Mouse (Mus musculus): ENCODE results near the gene Slco1a1. TPM values are rescaled to one million over a fixed set of nuclear protein-coding genes. Genes with fewer than 3 reads are reported as not detected.
"Not testable (repeated sequence)": the region's sequence is repeated elsewhere in the genome, so short reads cannot be mapped to it uniquely, and the experiment has no call there.

The Slco1a1 gene
- total and polyA plus RNA-seq, 3 experiments, result 0.05 TPM; not detected in 2

DNA sequence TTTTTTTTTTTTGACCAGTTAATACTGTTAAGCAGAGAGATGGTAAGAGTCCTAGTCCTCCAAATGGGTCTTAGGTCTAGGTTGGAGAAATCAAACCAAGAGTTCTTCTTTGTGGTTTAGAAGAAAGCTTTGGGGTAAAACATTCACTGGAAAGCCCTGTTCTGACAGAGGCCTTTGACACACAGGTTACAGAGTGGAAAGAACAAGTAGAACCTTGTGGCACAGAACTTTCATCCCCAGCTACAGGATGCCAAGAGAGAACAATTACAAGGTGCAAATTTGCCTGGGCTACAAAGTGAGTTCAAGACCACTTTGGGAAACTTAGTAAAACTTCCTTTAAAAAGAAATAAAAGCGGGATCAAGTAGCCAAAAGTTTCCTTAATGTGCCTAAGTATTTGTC is 6.3 kb downstream of the Slco1a1 start:
- Histone ChIP-seq H3K27me3 (ENCODE audit: insufficient read depth, low read length) (no peaks in the 10 kb centered on the region), H3K36me3 (replicated peaks) (no peaks in the 10 kb centered on the region), H3K4me1 (ENCODE audit: insufficient read depth, low read depth, low read length) (no peaks in the 10 kb centered on the region), H3K4me3 (ENCODE audit: low read depth, low read length) (no peak overlapping the region), H3K9me3 (replicated peaks) (no peaks in the 10 kb centered on the region)
- TF ChIP-seq POLR2AphosphoS5 (IDR thresholded peaks at IDR 0.05; ENCODE audit: insufficient replicate concordance, low read depth, low read length), result no peak
- no peak for TF ChIP-seq CTCF (IDR thresholded peaks at IDR 0.05; ENCODE audit: low read depth, low read length)
- no peak for TF ChIP-seq GATA1 (IDR thresholded peaks at IDR 0.05; ENCODE audit: borderline replicate concordance, low read length)
- no peak for TF ChIP-seq TAL1 (conservative IDR thresholded peaks at IDR 0.05; ENCODE audit: low read depth, low read length)
- no peak for TF ChIP-seq GATA2 (IDR thresholded peaks at IDR 0.05; ENCODE audit: borderline replicate concordance, low read depth, low read length)
- no peak for ATAC-seq (ENCODE audit: extremely low read depth, insufficient number of reproducible peaks, low FRiP score, poor library complexity, severe bottlenecking)
- DNase-seq (ENCODE audit: low spot score), result no peak

DNA sequence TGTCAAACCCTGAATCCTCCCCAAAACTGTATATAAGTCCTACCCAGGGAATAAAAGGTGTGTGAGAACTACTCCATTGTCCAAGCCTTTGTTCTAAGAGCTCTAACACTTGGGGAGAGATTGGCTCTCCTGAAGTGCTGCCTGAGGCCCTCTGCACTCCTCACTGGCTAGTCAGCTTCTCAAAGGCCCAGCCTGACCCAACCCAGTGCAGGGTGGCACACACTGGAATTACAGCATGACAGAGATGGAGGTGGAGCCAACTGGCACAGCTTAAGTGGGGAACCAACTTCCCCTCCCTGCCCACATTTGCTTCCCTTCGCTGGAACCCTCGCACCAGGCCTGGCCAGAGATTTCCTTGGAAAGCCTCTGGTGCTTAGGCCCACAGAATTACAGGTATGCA is 48.6 kb downstream of the Slco1a1 start:
- TF ChIP-seq POLR2AphosphoS5 (IDR thresholded peaks at IDR 0.05; ENCODE audit: insufficient replicate concordance, low read depth, low read length) (no peak), GATA2 (IDR thresholded peaks at IDR 0.05; ENCODE audit: borderline replicate concordance, low read depth, low read length) (no peak), TAL1 (conservative IDR thresholded peaks at IDR 0.05; ENCODE audit: low read depth, low read length) (no peak), CTCF (IDR thresholded peaks at IDR 0.05; ENCODE audit: low read depth, low read length) (no peak), GATA1 (IDR thresholded peaks at IDR 0.05; ENCODE audit: borderline replicate concordance, low read length) (no peak)
- Histone ChIP-seq H3K27me3 (ENCODE audit: insufficient read depth, low read length) (no peaks in the 10 kb centered on the region), H3K4me3 (ENCODE audit: low read depth, low read length) (no peak overlapping the region), H3K4me1 (ENCODE audit: insufficient read depth, low read depth, low read length) (no peaks in the 10 kb centered on the region), H3K9me3 (replicated peaks) (peaks cover 4% of the 10 kb centered on the region; the same call in 1 of the 2 replicates), H3K36me3 (replicated peaks) (no peaks in the 10 kb centered on the region)
- ATAC-seq (ENCODE audit: extremely low read depth, insufficient number of reproducible peaks, low FRiP score, poor library complexity, severe bottlenecking), result no peak
- no peak for DNase-seq (ENCODE audit: low spot score)

DNA sequence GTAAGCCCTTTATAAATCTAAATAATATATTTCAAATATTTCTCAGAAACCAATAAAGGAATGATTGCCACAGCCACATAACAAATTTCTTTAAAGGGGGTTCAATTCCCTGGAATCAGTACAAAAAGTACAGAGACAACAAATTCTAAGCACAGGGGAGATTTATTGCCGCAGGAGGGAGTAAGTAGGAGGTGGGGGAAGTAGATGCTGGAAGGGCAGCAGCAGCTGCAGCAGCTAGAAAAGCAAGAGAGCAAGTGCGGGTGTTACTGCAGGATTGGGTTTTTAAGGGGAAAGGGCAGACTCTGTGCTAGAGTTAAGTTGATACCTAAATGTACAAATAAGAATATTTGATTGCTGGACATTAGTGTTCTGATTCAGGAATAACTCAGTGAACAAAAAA is 57.0 kb downstream of the Slco1a1 start:
- H3K36me3 ChIP-seq (replicated peaks), result no peaks in the 10 kb centered on the region

DNA sequence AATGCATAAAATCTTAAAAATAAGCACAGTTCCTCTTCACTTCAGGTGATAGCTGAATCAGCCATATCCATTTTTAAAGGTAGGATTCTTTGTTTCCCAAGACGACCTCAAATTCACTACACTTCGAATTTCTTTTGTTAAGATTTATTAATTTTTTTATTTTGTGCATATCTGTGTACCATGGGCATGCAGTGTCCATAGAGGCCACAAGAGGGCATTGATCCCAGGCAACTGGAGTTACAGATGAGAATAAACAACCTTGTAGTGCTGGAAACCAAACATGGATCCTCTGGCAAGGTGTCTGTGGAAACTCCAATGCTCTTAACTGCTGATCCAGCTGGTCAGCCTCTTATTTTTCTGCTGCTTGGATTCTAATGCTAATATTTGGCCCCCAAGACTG is 58.5 kb downstream of the Slco1a1 start:
- no peak for ATAC-seq (ENCODE audit: extremely low read depth, insufficient number of reproducible peaks, low FRiP score, poor library complexity, severe bottlenecking)
- no peak for TF ChIP-seq GATA1 (IDR thresholded peaks at IDR 0.05; ENCODE audit: borderline replicate concordance, low read length)
- no peak for TF ChIP-seq CTCF (IDR thresholded peaks at IDR 0.05; ENCODE audit: low read depth, low read length)
- no peak for TF ChIP-seq POLR2AphosphoS5 (IDR thresholded peaks at IDR 0.05; ENCODE audit: insufficient replicate concordance, low read depth, low read length)
- TF ChIP-seq GATA2 (IDR thresholded peaks at IDR 0.05; ENCODE audit: borderline replicate concordance, low read depth, low read length), result no peak
- no peak for TF ChIP-seq TAL1 (conservative IDR thresholded peaks at IDR 0.05; ENCODE audit: low read depth, low read length)
- Histone ChIP-seq H3K9me3 (replicated peaks) (no peaks in the 10 kb centered on the region), H3K4me3 (ENCODE audit: low read depth, low read length) (no peak overlapping the region), H3K27me3 (ENCODE audit: insufficient read depth, low read length) (no peaks in the 10 kb centered on the region), H3K36me3 (replicated peaks) (no peaks in the 10 kb centered on the region), H3K4me1 (ENCODE audit: insufficient read depth, low read depth, low read length) (no peaks in the 10 kb centered on the region)
- no peak for DNase-seq (ENCODE audit: low spot score)

More for the DNA sequence above, 57.0 kb downstream of the Slco1a1 start:
- ATAC-seq (ENCODE audit: extremely low read depth, insufficient number of reproducible peaks, low FRiP score, poor library complexity, severe bottlenecking), result no peak
- no peaks in the 10 kb centered on the region for H3K9me3 ChIP-seq (replicated peaks)
- H3K4me1 ChIP-seq (ENCODE audit: insufficient read depth, low read depth, low read length), result no peaks in the 10 kb centered on the region
- TF ChIP-seq GATA2 (IDR thresholded peaks at IDR 0.05; ENCODE audit: borderline replicate concordance, low read depth, low read length), result no peak
- TF ChIP-seq CTCF (IDR thresholded peaks at IDR 0.05; ENCODE audit: low read depth, low read length), result no peak
- no peak for TF ChIP-seq GATA1 (IDR thresholded peaks at IDR 0.05; ENCODE audit: borderline replicate concordance, low read length)
- no peak for TF ChIP-seq POLR2AphosphoS5 (IDR thresholded peaks at IDR 0.05; ENCODE audit: insufficient replicate concordance, low read depth, low read length)
- no peak for TF ChIP-seq TAL1 (conservative IDR thresholded peaks at IDR 0.05; ENCODE audit: low read depth, low read length)
- no peak for DNase-seq (ENCODE audit: low spot score)
- no peaks in the 10 kb centered on the region for H3K27me3 ChIP-seq (ENCODE audit: insufficient read depth, low read length)
- H3K4me3 ChIP-seq (ENCODE audit: low read depth, low read length), result no peak overlapping the region

DNA sequence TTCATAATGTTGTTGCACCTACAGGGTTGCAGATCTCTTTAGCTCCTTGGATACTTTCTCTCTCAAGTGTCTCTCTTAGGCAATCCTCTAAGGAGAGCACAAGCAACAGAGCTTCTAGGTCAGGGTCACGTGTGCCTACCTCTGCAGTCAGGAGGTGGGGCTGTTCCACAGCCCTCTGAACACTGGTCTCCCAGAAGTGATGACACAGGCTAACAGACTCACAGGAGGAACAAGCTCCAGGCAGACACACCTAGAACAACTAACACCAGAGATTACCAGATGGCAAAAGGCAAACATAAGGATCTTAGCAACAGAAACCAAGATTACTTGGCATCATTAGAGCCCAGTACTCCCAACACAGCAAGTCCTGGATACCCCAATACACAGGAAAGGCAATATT is 64.2 kb downstream of the Slco1a1 start:
- no peaks in the 10 kb centered on the region for H3K9me3 ChIP-seq (replicated peaks)
- no peaks in the 10 kb centered on the region for H3K36me3 ChIP-seq (replicated peaks)
- ATAC-seq (ENCODE audit: extremely low read depth, insufficient number of reproducible peaks, low FRiP score, poor library complexity, severe bottlenecking), result no peak
- H3K4me3 ChIP-seq (ENCODE audit: low read depth, low read length), result no peak overlapping the region
- H3K4me1 ChIP-seq (ENCODE audit: insufficient read depth, low read depth, low read length), result no peaks in the 10 kb centered on the region
- TF ChIP-seq GATA1 (IDR thresholded peaks at IDR 0.05; ENCODE audit: borderline replicate concordance, low read length), result no peak
- no peak for DNase-seq (ENCODE audit: low spot score)
- no peaks in the 10 kb centered on the region for H3K27me3 ChIP-seq (ENCODE audit: insufficient read depth, low read length)

DNA sequence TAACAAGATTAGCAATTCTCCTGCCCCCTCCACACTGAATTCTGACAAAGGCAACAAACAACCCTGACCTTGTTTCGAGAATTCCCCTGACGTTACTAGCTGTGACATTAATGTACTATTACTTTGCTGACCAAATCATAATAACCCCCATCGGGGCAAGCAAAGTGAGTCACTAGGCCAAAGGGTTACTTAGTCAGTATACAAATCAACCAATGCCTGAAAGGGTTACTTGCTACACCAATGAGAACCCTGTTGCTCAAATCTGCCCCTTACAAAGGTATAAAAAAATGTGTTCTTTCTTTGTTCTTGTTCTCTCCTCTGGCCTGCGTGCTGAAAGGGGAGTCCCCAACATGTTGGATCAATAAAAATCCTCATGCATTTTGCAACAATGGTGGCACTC is 71.0 kb downstream of the Slco1a1 start:
- not testable (repeated sequence) for H3K36me3 ChIP-seq (replicated peaks); DNase-seq (ENCODE audit: low spot score); ATAC-seq (ENCODE audit: extremely low read depth, insufficient number of reproducible peaks, low FRiP score, poor library complexity, severe bottlenecking); H3K9me3 ChIP-seq (replicated peaks); H3K4me3 ChIP-seq (ENCODE audit: low read depth, low read length); H3K27me3 ChIP-seq (ENCODE audit: insufficient read depth, low read length); H3K4me1 ChIP-seq (ENCODE audit: insufficient read depth, low read depth, low read length)

DNA sequence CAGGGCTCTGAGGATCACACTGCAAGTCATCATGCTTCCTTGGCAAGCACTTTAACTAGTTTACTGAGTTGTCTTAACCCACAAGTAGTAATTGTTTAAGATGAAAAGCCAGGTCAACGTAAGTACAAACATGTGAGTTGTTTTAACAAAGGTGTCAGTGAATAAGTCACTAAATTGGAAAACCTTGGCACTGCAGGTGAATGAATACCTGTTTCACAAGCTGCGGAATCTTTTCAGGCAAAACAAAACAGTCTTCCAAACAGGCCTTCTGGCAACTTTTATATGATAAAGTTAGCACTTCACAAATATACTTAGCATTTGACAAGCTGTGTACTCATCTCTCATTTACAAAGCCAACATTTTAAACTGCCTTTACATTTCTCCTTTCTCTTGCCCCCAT is 75.1 kb downstream of the Slco1a1 start:
- no peak overlapping the region for H3K4me3 ChIP-seq (ENCODE audit: low read depth, low read length)
- ATAC-seq (ENCODE audit: extremely low read depth, insufficient number of reproducible peaks, low FRiP score, poor library complexity, severe bottlenecking), result no peak
- no peaks in the 10 kb centered on the region for H3K27me3 ChIP-seq (ENCODE audit: insufficient read depth, low read length)
- H3K4me1 ChIP-seq (ENCODE audit: insufficient read depth, low read depth, low read length), result no peaks in the 10 kb centered on the region
- H3K9me3 ChIP-seq (replicated peaks), result no peaks in the 10 kb centered on the region
- no peak for TF ChIP-seq TAL1 (conservative IDR thresholded peaks at IDR 0.05; ENCODE audit: low read depth, low read length)
- TF ChIP-seq CTCF (IDR thresholded peaks at IDR 0.05; ENCODE audit: low read depth, low read length), result no peak
- no peak for TF ChIP-seq GATA2 (IDR thresholded peaks at IDR 0.05; ENCODE audit: borderline replicate concordance, low read depth, low read length)
- TF ChIP-seq POLR2AphosphoS5 (IDR thresholded peaks at IDR 0.05; ENCODE audit: insufficient replicate concordance, low read depth, low read length), result no peak
- no peak for TF ChIP-seq GATA1 (IDR thresholded peaks at IDR 0.05; ENCODE audit: borderline replicate concordance, low read length)
- DNase-seq (ENCODE audit: low spot score), result no peak
- H3K36me3 ChIP-seq (replicated peaks), result no peaks in the 10 kb centered on the region

Data from G1E (cell line).